Mouse (Mus musculus) intestine, embryonic 16.5 days (tissue): ENCODE data around the gene Nfkbiz. TPM values are rescaled to one million over a fixed set of nuclear protein-coding genes. Genes with fewer than 3 reads are reported as not detected.

Experiments used
- polyA plus RNA-seq: library from polyadenylated mRNA; unstranded; fragments of >200 nt; fragmentation: Nextera tagmentation; extraction: Ambion mirVana; gene quantifications from 2 replicates; pipeline ENCODE4 v1.2.1, GENCODE M21; 2015

The Nfkbiz gene
- polyA plus RNA-seq, 1 experiment from 2014 or later = 8.8 TPM

Other genes with a start within 250 kb of the Nfkbiz start
- gene Nxpe3, start 56.4 kb upstream of the Nfkbiz start, polyA plus RNA-seq = 1.5 and 1.7 TPM in 2 replicates
- 4.7 and 5.8 TPM in 2 replicates for gene Cep97, start 96.0 kb upstream of the Nfkbiz start, polyA plus RNA-seq
- gene Rpl24, start 127.4 kb upstream of the Nfkbiz start, polyA plus RNA-seq = 606 and 662 TPM in 2 replicates
- 12.0 and 12.7 TPM in 2 replicates for gene Zbtb11, start 135.0 kb upstream of the Nfkbiz start, polyA plus RNA-seq
- gene Pcnp, start 190.8 kb upstream of the Nfkbiz start, polyA plus RNA-seq = 161 and 177 TPM in 2 replicates
- gene Trmt10c, start 198.9 kb upstream of the Nfkbiz start, polyA plus RNA-seq = 25.7 and 30.4 TPM in 2 replicates
- gene Senp7, start 209.4 kb upstream of the Nfkbiz start, polyA plus RNA-seq = 14.9 and 20.5 TPM in 2 replicates